Mouse (Mus musculus) thymus, adult 2 months (tissue): ENCODE measurements at regions not wholly inside any gene's neighbourhood (a gene's known extent, or its start where the extent isn't known, plus 50 kb on each side); places are given as distances from the start of the nearest gene placed in this dataset.

ENCODE experiments used
- CTCF ChIP-seq: fragments of 200-500 bp; IDR thresholded peaks from 2 replicates; pipeline ENCODE4 v1.5.1; 2012; ENCODE audit warnings: mild to moderate bottlenecking, control low read depth, low read length, moderate library complexity, borderline replicate concordance; ENCODE audit not compliant: control insufficient read depth, poor library complexity, insufficient read depth; ENCODE audit errors: extremely low read depth
- POLR2A ChIP-seq: fragments of 200-500 bp; IDR thresholded peaks from 2 replicates; pipeline ENCODE4 v1.6.1; 2012; ENCODE audit warnings: mild to moderate bottlenecking, low read length, control low read depth, moderate library complexity; ENCODE audit not compliant: control insufficient read depth, poor library complexity, insufficient read depth; ENCODE audit errors: extremely low read depth

GRCm38 (mm10) chr2:72786044-72786737, 194.1 kb downstream of the Sp3 start:
- TF ChIP-seq CTCF (no peak), POLR2A (no peak)
